Mouse (Mus musculus) ES-E14 (cell line): ENCODE data around the gene Pthlh. TPM values are rescaled to one million over a fixed set of nuclear protein-coding genes. Genes with fewer than 3 reads are reported as not detected.

Experiments
- DNase-seq: peaks from one replicate; pipeline ENCODE4 v3.0.0-alpha.2; 2013; ENCODE audit warnings: low read depth, low spot score
- H3K27ac ChIP-seq: 2 replicates; pipeline ENCODE4 v1.5.1; 2012; ENCODE audit warnings: low read depth, mild to moderate bottlenecking, low read length, moderate library complexity, mixed read lengths; ENCODE audit not compliant: poor library complexity, insufficient read depth, severe bottlenecking
- H3K36me3 ChIP-seq: 2 replicates; pipeline ENCODE4 v1.6.1; 2012; ENCODE audit warnings: mild to moderate bottlenecking, low read length, moderate library complexity, mixed read lengths; ENCODE audit not compliant: control insufficient read depth, poor library complexity, insufficient read depth, severe bottlenecking
- H3K4me1 ChIP-seq, 2 experiments: fragments of 150-350 bp in 1 of 2; sonication (generic) in 1 of 2; 2 replicates each; pipeline ENCODE4 v1.6.1; 2012; ENCODE audit warnings: low read length in 2 of 2, mild to moderate bottlenecking in 1 of 2, mixed read lengths in 1 of 2; ENCODE audit not compliant: control insufficient read depth in 2 of 2, insufficient read depth in 2 of 2, poor library complexity in 1 of 2
- H3K4me3 ChIP-seq, 2 experiments: fragments of 150-350 bp in 1 of 2; sonication (generic) in 1 of 2; 2 replicates each; pipeline ENCODE4 v1.5.1; 2012; ENCODE audit warnings: low read length in 2 of 2, low read depth in 1 of 2, mild to moderate bottlenecking in 1 of 2, mixed read lengths in 1 of 2; ENCODE audit not compliant: insufficient read depth in 1 of 2, poor library complexity in 1 of 2, severe bottlenecking in 1 of 2
- H3K9ac ChIP-seq: 2 replicates; pipeline ENCODE4 v1.6.1; 2012; ENCODE audit warnings: low read depth, mild to moderate bottlenecking, low read length, mixed read lengths; ENCODE audit not compliant: poor library complexity, insufficient read depth, severe bottlenecking
- H3K9me3 ChIP-seq: fragments of 150-350 bp; sonication (generic); 2 replicates; pipeline ENCODE4 v1.6.1; 2012; ENCODE audit warnings: low read depth, mild to moderate bottlenecking, low read length; ENCODE audit not compliant: control insufficient read depth, insufficient read depth
- CHD2 ChIP-seq: IDR thresholded peaks from 2 replicates; pipeline ENCODE4 v1.6.1; 2014; ENCODE audit warnings: mild to moderate bottlenecking, low read depth, low read length, inconsistent platforms
- HCFC1 ChIP-seq: IDR thresholded peaks from 2 replicates; pipeline ENCODE4 v1.6.1; 2012; ENCODE audit warnings: low read length, inconsistent platforms, borderline replicate concordance; ENCODE audit not compliant: insufficient read depth
- MAFK ChIP-seq: IDR thresholded peaks from 2 replicates; pipeline ENCODE4 v1.6.1; 2014; ENCODE audit warnings: mild to moderate bottlenecking, low read depth, low read length, inconsistent platforms; ENCODE audit not compliant: insufficient read depth
- ZC3H11A ChIP-seq: IDR thresholded peaks from 2 replicates; pipeline ENCODE4 v1.6.1; 2012; ENCODE audit warnings: low read depth, mild to moderate bottlenecking, inconsistent platforms, low read length, borderline replicate concordance
- ZNF384 ChIP-seq: IDR thresholded peaks from 2 replicates; pipeline ENCODE4 v1.6.1; 2012; ENCODE audit warnings: low read depth, low read length, inconsistent platforms
- in situ Hi-C, 2 experiments: fragments of 600-800 bp; cut with MboI; formaldehyde crosslinking; loops; one replicate each; pipeline ENCODE4 v1.15.1; 2025; ENCODE audit warnings: low sequenced_read_pairs in 2 of 2, inconsistent platforms in 1 of 2; ENCODE audit not compliant: unreplicated experiment in 2 of 2
- total RNA-seq: library from RNA; depleted of rRNA; stranded (reverse); fragments of 300-350 nt; gene quantifications from 2 replicates; pipeline ENCODE4 v1.2.3, GENCODE M21; 2012

Pthlh gene
- total RNA-seq, 1 experiment = not detected

DNA sequence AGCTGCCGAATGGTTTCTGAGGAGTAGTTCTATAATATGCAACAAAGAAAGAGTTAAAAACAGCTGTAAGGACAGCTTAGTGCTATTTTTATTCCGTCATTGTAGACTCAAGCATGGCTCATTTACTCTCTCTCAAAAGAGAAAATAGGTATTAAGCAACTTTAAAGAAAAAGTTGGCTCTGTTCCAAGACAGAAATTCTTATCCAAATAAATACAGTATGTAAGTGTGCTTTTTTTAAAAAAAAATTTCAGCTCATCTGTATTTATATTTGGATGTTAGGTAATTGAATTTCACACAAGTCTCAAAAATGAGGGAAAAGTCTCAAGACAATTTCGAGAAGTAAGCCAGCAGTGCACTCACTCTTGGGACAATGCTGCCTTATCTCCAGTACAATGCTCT lies 2.4 kb downstream of the Pthlh start:
- no peak for DNase-seq
- H3K9ac ChIP-seq = no peak overlapping the region
- H3K36me3 ChIP-seq = no peaks in the 10 kb centered on the region
- TF ChIP-seq CHD2 = no peak
- no peak for TF ChIP-seq MAFK
- TF ChIP-seq ZNF384 = no peak
- TF ChIP-seq ZC3H11A = no peak
- no peak for TF ChIP-seq HCFC1
- H3K9me3 ChIP-seq = no peaks in the 10 kb centered on the region
- H3K27ac ChIP-seq = no peak overlapping the region
- 0 out of 4 replicates have a peak, but pooled peaks cover 0 to 2% of the 10 kb centered on the region in 2 experiments for H3K4me1 ChIP-seq
- no peak overlapping the region for H3K4me3 ChIP-seq
- in situ Hi-C loops = no loop called here

DNA sequence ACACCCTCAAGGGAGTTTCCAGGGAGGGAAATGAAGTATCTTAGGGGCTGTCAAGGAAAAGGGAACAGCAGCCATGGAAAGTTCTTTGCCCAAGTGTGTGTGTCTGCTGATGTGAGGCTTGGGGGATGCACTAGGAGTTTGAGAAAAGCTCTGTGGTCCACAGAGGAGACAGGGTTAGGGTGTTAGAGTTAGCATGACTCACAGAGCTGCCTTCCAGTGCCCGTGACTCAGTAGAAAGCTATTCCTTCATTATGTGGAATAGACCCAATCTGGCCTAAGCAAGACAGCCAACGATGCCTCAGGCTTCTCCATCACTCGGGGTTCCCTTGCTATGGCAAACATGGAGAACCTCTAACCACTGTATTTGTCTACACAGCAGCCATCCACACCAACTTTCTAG lies 3.2 kb downstream of the Pthlh start:
- H3K27ac ChIP-seq = no peak overlapping the region
- in situ Hi-C loops = no loop called here

DNA sequence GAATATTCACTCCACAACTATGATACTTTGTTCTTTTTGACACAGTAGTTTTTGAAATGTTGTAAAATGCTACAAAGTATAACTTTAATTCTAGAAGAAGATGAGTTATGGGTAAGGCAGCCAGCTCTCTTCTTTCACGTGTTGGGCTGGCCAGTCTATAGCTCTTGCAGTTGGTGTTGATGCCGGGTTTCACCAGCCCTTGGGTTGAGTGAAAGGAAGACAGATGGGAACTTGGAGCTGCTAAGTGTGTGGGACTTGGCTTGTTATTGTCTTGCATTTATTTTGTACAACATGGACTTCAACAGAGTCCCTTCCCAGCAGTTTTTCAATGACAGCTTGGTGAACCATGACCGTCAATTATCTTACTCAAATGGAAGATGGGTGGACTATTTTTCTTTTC lies 16.2 kb downstream of the Pthlh start:
- in situ Hi-C loops = no loop called here
- H3K9ac ChIP-seq = no peak overlapping the region
- DNase-seq = no peak

More for the DNA sequence above, 3.2 kb downstream of the Pthlh start:
- H3K4me1 ChIP-seq = 0 out of 4 replicates have a peak, but pooled peaks cover 0 to 2% of the 10 kb centered on the region in 2 experiments
- TF ChIP-seq HCFC1 (no peak), MAFK (no peak), ZC3H11A (no peak), CHD2 (no peak), ZNF384 (no peak)
- DNase-seq = no peak
- no peak overlapping the region for H3K9ac ChIP-seq
- H3K4me3 ChIP-seq = no peak overlapping the region
- no peaks in the 10 kb centered on the region for H3K36me3 ChIP-seq
- H3K9me3 ChIP-seq = no peaks in the 10 kb centered on the region

DNA sequence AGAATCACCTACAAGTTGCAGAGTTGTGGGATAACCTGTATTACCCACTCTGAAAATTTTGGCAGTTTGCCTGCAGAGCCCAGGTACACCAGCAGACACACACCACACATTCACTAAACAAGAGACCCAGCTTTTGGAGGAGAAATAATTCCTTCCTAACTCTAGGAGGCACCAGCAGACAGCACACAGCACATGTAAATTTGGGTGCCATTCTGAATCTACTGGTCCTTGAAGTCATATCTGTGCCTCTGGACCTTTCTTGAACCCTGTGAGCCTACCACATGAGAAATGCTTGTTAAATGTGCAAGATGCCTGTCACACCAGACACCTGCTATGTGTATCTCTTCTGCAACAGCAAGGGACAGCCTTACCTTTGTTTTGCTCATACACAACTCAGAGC lies 19.7 kb downstream of the Pthlh start:
- Histone ChIP-seq H3K4me1 (no peaks in the 10 kb centered on the region), H3K9ac (no peak overlapping the region), H3K36me3 (no peaks in the 10 kb centered on the region), H3K4me3 (no peak overlapping the region), H3K9me3 (no peaks in the 10 kb centered on the region), H3K27ac (no peak overlapping the region)
- no peak for TF ChIP-seq MAFK
- DNase-seq = no peak
- in situ Hi-C loops = no loop called here

More for the DNA sequence above, 16.2 kb downstream of the Pthlh start:
- no peaks in the 10 kb centered on the region for H3K9me3 ChIP-seq
- H3K4me1 ChIP-seq = no peaks in the 10 kb centered on the region
- H3K36me3 ChIP-seq = no peaks in the 10 kb centered on the region
- no peak overlapping the region for H3K4me3 ChIP-seq
- TF ChIP-seq ZC3H11A (no peak), ZNF384 (no peak), HCFC1 (no peak), CHD2 (no peak), MAFK (no peak)
- no peak overlapping the region for H3K27ac ChIP-seq

DNA sequence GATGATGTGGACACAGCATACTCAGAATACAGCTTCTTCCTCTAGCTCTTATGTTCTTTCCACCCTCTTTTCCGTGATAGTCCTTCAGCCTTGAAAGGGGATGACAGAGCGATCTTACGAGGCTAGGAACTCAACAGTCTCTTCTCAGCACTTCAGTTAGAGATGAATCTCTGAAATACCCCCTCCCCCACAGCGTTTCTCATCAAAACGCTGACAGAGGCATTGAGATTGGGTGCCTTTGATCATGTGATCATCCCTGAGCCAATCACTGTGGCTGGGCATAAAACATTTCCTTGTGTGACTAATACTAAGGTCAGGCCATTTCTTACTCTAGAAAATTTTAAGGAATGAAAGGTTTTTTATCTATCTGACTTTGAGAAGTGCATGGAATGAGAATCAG lies 20.3 kb downstream of the Pthlh start:
- in situ Hi-C loops = no loop called here
- no peaks in the 10 kb centered on the region for H3K9me3 ChIP-seq
- no peaks in the 10 kb centered on the region for H3K36me3 ChIP-seq
- no peak overlapping the region for H3K27ac ChIP-seq
- no peak overlapping the region for H3K9ac ChIP-seq
- no peak for DNase-seq
- no peaks in the 10 kb centered on the region for H3K4me1 ChIP-seq
- TF ChIP-seq HCFC1 (no peak), ZNF384 (no peak), MAFK (no peak), CHD2 (no peak), ZC3H11A (no peak)
- no peak overlapping the region for H3K4me3 ChIP-seq
